Mouse (Mus musculus) erythroblast, embryonic 14.5 days (primary cell): ENCODE results near the gene Prom2.

ENCODE experiments used
- GATA1 ChIP-seq: IDR thresholded peaks from 2 replicates; pipeline ENCODE4 v1.6.1; 2012; ENCODE audit warnings: low read length, inconsistent platforms, mixed read lengths
- TAL1 ChIP-seq: IDR thresholded peaks from 3 replicates; pipeline ENCODE4 v1.6.1; 2012; ENCODE audit warnings: low read length, inconsistent platforms, mixed read lengths

DNA sequence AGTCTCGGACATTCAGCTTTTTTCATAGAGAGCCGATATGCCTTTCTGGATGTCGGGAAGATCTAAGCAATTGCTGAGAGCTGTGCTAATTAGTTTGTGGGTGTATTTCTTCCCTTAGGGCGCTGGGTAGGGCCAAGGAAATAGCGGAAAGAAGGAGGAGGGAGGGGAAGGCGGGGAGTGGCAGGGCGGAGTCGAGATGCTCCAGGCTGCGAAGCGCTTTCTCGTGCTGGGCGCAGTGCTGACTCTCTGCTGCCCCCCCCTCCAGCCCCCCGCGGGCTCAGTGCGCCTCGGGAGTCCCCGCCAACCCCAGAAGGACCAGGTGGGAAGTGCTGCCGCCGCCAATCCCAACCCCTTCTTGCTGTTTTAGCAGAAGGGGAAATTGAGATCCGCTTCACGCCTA is 58.3 kb downstream of the Prom2 start:
- TF ChIP-seq GATA1 (no peak), TAL1 (no peak)
